Mouse (Mus musculus): ENCODE data around the gene Fgfr2. TPM values are rescaled to one million over a fixed set of nuclear protein-coding genes. Genes with fewer than 3 reads are reported as not detected.
"Not testable (repeated sequence)": the region's sequence is repeated elsewhere in the genome, so short reads cannot be mapped to it uniquely, and the experiment has no call there.

Fgfr2 gene
- polyA plus RNA-seq, 1 experiment: 14.7 TPM

- Histone ChIP-seq H3K27ac (ENCODE audit: insufficient read depth, low read depth, low read length) (no peak overlapping the region), H3K4me3 (ENCODE audit: low read depth, low read length) (no peak overlapping the region), H3K4me1 (ENCODE audit: control insufficient read depth, insufficient read depth, insufficient read length, low read length) (peaks cover 3% of the 10 kb centered on the region), H3K36me3 (ENCODE audit: control insufficient read depth, insufficient read depth, low read length) (peaks cover 50% of the 10 kb centered on the region), H3K27me3 (ENCODE audit: control insufficient read depth, insufficient read depth, low read length) (no peaks in the 10 kb centered on the region)
- WGBS: 78% methylated on average over 4 of the region's 4 CpGs
- TF ChIP-seq CTCF (IDR thresholded peaks at IDR 0.05; ENCODE audit: extremely low read depth, insufficient read length, insufficient replicate concordance, low read depth, low read length) (peak; percentile 6; the same call in 1 of the 2 replicates), POLR2A (IDR thresholded peaks at IDR 0.05; ENCODE audit: low read depth, low read length) (no peak)
These were observed 2588.0 kb downstream of the Fgfr2 start for GRCm38 (mm10) chr7:130535174-130535573.

DNA sequence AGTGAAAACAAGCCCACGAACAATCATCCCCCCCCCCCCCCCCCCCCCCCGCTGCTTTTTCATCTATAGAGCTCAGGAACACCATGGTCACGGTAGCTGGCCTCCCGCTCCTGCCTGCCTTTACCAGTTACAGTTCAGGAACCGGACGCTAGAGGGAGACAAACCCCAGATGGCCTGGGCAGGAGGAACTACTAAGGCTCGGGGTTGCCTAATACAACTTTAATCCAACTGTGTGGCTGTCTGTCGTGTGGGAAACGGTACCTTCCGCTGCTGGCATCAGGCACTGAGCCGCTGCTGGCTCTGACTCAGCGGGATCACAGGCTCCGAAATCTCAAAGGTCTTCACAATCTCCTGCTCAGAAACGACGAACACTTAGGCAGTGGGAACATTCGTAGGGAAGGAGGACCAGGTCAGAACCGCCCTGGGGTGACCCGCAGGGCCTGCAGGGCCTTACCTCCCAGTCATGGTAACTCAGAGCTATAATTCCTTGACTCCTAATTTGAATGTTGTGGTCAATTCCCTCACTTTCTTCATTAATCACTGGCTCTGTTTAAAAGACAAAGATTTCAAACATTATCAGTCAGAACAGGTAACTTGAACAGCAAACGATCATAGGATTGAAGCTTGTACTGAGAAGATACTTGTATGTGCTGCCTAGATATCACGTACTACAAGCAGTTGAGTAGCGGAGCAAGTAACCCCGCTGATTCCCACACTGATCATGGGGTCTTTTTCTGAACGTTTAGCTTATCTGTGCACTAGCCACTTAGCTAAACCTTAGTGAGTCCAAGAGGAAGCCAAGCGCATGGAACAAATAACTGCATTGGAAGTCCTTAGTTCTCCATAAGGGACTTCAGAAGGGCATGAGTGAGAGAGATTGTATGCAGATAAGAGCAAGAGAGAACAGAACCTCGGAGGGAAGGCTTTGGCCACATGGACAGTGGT is 2589.6 kb downstream of the Fgfr2 start:
- Histone ChIP-seq H3K36me3 (ENCODE audit: control insufficient read depth, insufficient read depth, low read length) (peaks cover 36% of the 10 kb centered on the region), H3K27ac (ENCODE audit: insufficient read depth, low read depth, low read length) (no peak overlapping the region), H3K4me1 (ENCODE audit: control insufficient read depth, insufficient read depth, insufficient read length, low read length) (peaks cover 3% of the 10 kb centered on the region), H3K4me3 (ENCODE audit: low read depth, low read length) (no peak overlapping the region), H3K27me3 (ENCODE audit: control insufficient read depth, insufficient read depth, low read length) (no peaks in the 10 kb centered on the region)
- TF ChIP-seq CTCF (IDR thresholded peaks at IDR 0.05; ENCODE audit: extremely low read depth, insufficient read length, insufficient replicate concordance, low read depth, low read length): peak; percentile 90; the same call in 1 of the 2 replicates
- TF ChIP-seq POLR2A (IDR thresholded peaks at IDR 0.05; ENCODE audit: low read depth, low read length): no peak
- WGBS: 37% methylated on average over 25 of the region's 25 CpGs

- not testable (repeated sequence) for H3K4me3 ChIP-seq (ENCODE audit: low read depth, low read length); H3K4me1 ChIP-seq (ENCODE audit: control insufficient read depth, insufficient read depth, insufficient read length, low read length); H3K27ac ChIP-seq (ENCODE audit: insufficient read depth, low read depth, low read length); H3K27me3 ChIP-seq (ENCODE audit: control insufficient read depth, insufficient read depth, low read length)
- WGBS: 95% methylated on average over 15 of the region's 15 CpGs
- H3K36me3 ChIP-seq (ENCODE audit: control insufficient read depth, insufficient read depth, low read length): peaks cover 22% of the 10 kb centered on the region
These were observed 2592.0 kb downstream of the Fgfr2 start for GRCm38 (mm10) chr7:130531138-130531537.

- H3K27ac ChIP-seq (ENCODE audit: insufficient read depth, low read depth, low read length): no peak overlapping the region
- WGBS: 50% methylated on average over 9 of the region's 9 CpGs
- TF ChIP-seq POLR2A (IDR thresholded peaks at IDR 0.05; ENCODE audit: low read depth, low read length): no peak
- TF ChIP-seq CTCF (IDR thresholded peaks at IDR 0.05; ENCODE audit: extremely low read depth, insufficient read length, insufficient replicate concordance, low read depth, low read length): no peak
These were observed 2595.8 kb downstream of the Fgfr2 start for GRCm38 (mm10) chr7:130527306-130527705.

DNA sequence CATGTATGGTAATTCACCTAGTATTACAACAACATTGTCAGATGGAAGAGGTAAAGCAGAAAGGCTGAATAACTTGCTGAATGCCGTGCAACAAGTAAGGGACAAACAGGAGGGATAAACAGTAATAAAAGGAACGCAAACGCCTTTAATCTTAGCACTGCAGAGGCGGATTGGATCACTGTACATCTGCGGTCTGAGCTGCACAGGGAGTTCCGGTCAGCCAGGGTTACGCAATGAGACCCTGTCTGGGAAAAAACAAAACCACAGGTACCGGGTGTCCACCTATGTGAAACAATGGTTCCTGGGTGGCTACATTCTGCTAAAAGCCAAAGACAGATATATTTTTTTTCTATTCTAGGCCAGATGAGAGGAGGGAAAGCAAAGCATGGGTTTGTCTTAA is 2599.7 kb downstream of the Fgfr2 start:
- Histone ChIP-seq H3K27ac (ENCODE audit: insufficient read depth, low read depth, low read length) (no peak overlapping the region), H3K4me3 (ENCODE audit: low read depth, low read length) (no peak overlapping the region), H3K27me3 (ENCODE audit: control insufficient read depth, insufficient read depth, low read length) (no peaks in the 10 kb centered on the region), H3K4me1 (ENCODE audit: control insufficient read depth, insufficient read depth, insufficient read length, low read length) (peaks cover 5% of the 10 kb centered on the region; the same call in 1 of the 2 replicates), H3K36me3 (ENCODE audit: control insufficient read depth, insufficient read depth, low read length) (no peaks in the 10 kb centered on the region)
- 84% methylated on average over 8 of the region's 8 CpGs for WGBS
- no peak for TF ChIP-seq POLR2A (IDR thresholded peaks at IDR 0.05; ENCODE audit: low read depth, low read length)
- no peak for TF ChIP-seq CTCF (IDR thresholded peaks at IDR 0.05; ENCODE audit: extremely low read depth, insufficient read length, insufficient replicate concordance, low read depth, low read length)

More at GRCm38 (mm10) chr7:130527306-130527705, 2595.8 kb downstream of the Fgfr2 start:
- H3K4me3 ChIP-seq (ENCODE audit: low read depth, low read length): no peak overlapping the region
- H3K27me3 ChIP-seq (ENCODE audit: control insufficient read depth, insufficient read depth, low read length): no peaks in the 10 kb centered on the region
- H3K4me1 ChIP-seq (ENCODE audit: control insufficient read depth, insufficient read depth, insufficient read length, low read length): no peaks in the 10 kb centered on the region
- peaks cover 9% of the 10 kb centered on the region for H3K36me3 ChIP-seq (ENCODE audit: control insufficient read depth, insufficient read depth, low read length)

DNA sequence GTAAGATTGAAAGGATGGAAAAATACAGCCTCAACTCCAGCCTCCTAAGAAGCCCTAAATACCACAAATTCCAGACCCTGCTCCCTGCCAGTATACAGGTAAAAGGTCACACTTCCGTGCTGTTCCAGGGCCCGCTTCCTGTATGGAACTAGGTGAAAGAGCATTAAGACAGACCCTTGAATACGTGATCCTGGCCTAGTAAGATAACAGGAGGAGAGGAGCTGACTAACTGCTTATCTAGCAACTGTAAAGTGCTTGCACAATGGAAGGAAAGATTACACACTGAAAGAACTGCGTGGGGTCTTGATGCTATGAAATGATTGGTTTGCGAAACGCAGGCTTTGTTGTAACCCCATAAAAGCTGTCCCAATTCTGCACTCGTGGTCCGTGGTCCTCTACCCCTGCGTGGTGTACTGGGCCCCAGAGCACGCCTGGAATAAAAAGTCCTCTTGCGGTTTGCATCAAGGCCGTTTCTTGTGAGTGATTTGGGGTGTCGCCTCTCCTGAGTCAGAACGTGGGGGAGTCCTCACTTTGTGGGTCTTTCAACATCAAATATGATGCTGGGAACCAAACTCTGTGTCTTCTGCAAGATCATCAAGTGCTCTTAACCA is 2602.2 kb downstream of the Fgfr2 start:
- TF ChIP-seq CTCF (IDR thresholded peaks at IDR 0.05; ENCODE audit: extremely low read depth, insufficient read length, insufficient replicate concordance, low read depth, low read length) (no peak), POLR2A (IDR thresholded peaks at IDR 0.05; ENCODE audit: low read depth, low read length) (no peak)
- Histone ChIP-seq H3K4me3 (ENCODE audit: low read depth, low read length) (no peak overlapping the region), H3K4me1 (ENCODE audit: control insufficient read depth, insufficient read depth, insufficient read length, low read length) (peaks cover 5% of the 10 kb centered on the region; the same call in 1 of the 2 replicates), H3K36me3 (ENCODE audit: control insufficient read depth, insufficient read depth, low read length) (no peaks in the 10 kb centered on the region), H3K27ac (ENCODE audit: insufficient read depth, low read depth, low read length) (no peak overlapping the region), H3K27me3 (ENCODE audit: control insufficient read depth, insufficient read depth, low read length) (no peaks in the 10 kb centered on the region)
- 80% methylated on average over 14 of the region's 14 CpGs for WGBS

- TF ChIP-seq POLR2A (IDR thresholded peaks at IDR 0.05; ENCODE audit: low read depth, low read length) (no peak), CTCF (IDR thresholded peaks at IDR 0.05; ENCODE audit: extremely low read depth, insufficient read length, insufficient replicate concordance, low read depth, low read length) (no peak)
- peak within 1 kb of the TSS; percentile 88 for H3K27ac ChIP-seq (ENCODE audit: insufficient read depth, low read depth, low read length)
- H3K36me3 ChIP-seq (ENCODE audit: control insufficient read depth, insufficient read depth, low read length): no peaks in the 10 kb centered on the region
- peak within 1 kb of the TSS; percentile 86 for H3K4me3 ChIP-seq (ENCODE audit: low read depth, low read length)
- H3K27me3 ChIP-seq (ENCODE audit: control insufficient read depth, insufficient read depth, low read length): no peaks in the 10 kb centered on the region
- 14% methylated on average over 20 of the region's 20 CpGs for WGBS
- H3K4me1 ChIP-seq (ENCODE audit: control insufficient read depth, insufficient read depth, insufficient read length, low read length): peaks cover 5% of the 10 kb centered on the region; the same call in 1 of the 2 replicates
These were observed 2603.1 kb downstream of the Fgfr2 start, which contains the start of gene Ate1 for GRCm38 (mm10) chr7:130520049-130520425. Ate1 (minus strand) TSS chr7:130520369.

Measured in small intestine, adult 2 months (tissue).